Comparison of ENCODE assay signal across 16 mouse cellular contexts in the genomic region with DNA sequence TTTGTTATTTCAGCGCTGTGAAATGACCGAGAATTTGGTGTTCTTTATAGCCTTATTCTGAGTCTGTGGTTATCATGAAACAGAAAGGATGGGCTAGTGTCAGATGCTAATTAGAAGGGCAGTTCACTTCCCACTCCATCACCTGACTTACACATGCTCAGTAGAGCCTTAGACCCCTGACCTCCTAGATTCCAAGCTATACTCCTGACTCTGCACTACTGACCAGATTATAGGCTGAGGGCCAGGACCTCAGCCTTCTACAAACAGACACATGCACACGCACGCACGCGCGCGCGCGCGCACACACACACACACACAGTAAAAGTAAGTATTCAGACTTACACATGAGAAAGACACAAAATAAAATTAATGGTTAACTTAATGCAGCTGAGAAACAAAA. TPM values are rescaled to one million over a fixed set of nuclear protein-coding genes. Genes with fewer than 3 reads are reported as not detected.
"Had no signal": no experiment of that assay in that cellular context is flagged by ENCODE, and none has a peak within 500 bp of the region (broad histone marks: within the 10 kb centered on the region; RNA-seq: fewer than 3 reads in every experiment).

No protein-coding gene starts in this region.

- H3K36me3 ChIP-seq: midbrain, embryonic 10.5 days; midbrain, embryonic 12.5 days; neural tube, embryonic 13.5 days; neural tube, embryonic 15.5 days had no signal

- H3K4me1 ChIP-seq: midbrain, embryonic 10.5 days; midbrain, embryonic 12.5 days; neural tube, embryonic 13.5 days; neural tube, embryonic 15.5 days had no signal

- H3K4me3 ChIP-seq: midbrain, embryonic 10.5 days; midbrain, embryonic 12.5 days; myocyte; neural tube, embryonic 13.5 days; neural tube, embryonic 15.5 days had no signal

- H3K9me3 ChIP-seq: midbrain, embryonic 10.5 days; midbrain, embryonic 12.5 days; neural tube, embryonic 13.5 days; neural tube, embryonic 15.5 days had no signal

- H3K27me3 ChIP-seq: midbrain, embryonic 12.5 days; neural tube, embryonic 13.5 days; neural tube, embryonic 15.5 days had no signal

- H3K9ac ChIP-seq: lung, embryonic 14.5 days; midbrain, embryonic 12.5 days; neural tube, embryonic 13.5 days; neural tube, embryonic 15.5 days had no signal

- H3K27ac ChIP-seq: midbrain, embryonic 10.5 days; midbrain, embryonic 12.5 days; neural tube, embryonic 13.5 days; neural tube, embryonic 15.5 days had no signal

- H3K4me2 ChIP-seq: lung, embryonic 14.5 days; midbrain, embryonic 12.5 days; neural tube, embryonic 13.5 days; neural tube, embryonic 15.5 days had no signal

RNA-seq across cellular contexts. Expression of gene Ang, which starts 8.0 kb away (rescaled TPM):
- total RNA-seq: megakaryocyte-erythroid progenitor cell, adult 5-6 weeks had no signal

RNA-seq across cellular contexts. Expression of gene Rnase4, which starts 8.0 kb away (rescaled TPM):
- total RNA-seq: megakaryocyte-erythroid progenitor cell, adult 5-6 weeks had no signal

RNA-seq across cellular contexts. Expression of gene Eddm3b, which starts 15.3 kb away (rescaled TPM):
- total RNA-seq: megakaryocyte, adult 5-6 weeks; megakaryocyte-erythroid progenitor cell, adult 5-6 weeks had no signal
- polyA plus RNA-seq: lung, embryonic 14.5 days; lung, embryonic 16.5 days; midbrain, embryonic 12.5 days; midbrain, embryonic 14.5 days; midbrain, embryonic 16.5 days; neural tube, embryonic 11.5 days; neural tube, embryonic 13.5 days; neural tube, embryonic 15.5 days; small intestine, adult 2 months; stomach, embryonic 14.5 days; stomach, embryonic 16.5 days; thymus, postnatal 0 days had no signal

RNA-seq across cellular contexts. Expression of gene Olfr750, which starts 24.7 kb away (rescaled TPM):
- total RNA-seq: megakaryocyte, adult 5-6 weeks; megakaryocyte-erythroid progenitor cell, adult 5-6 weeks had no signal
- polyA plus RNA-seq: lung, embryonic 14.5 days; lung, embryonic 16.5 days; midbrain, embryonic 10.5 days; midbrain, embryonic 14.5 days; midbrain, embryonic 16.5 days; myocyte; neural tube, embryonic 11.5 days; neural tube, embryonic 13.5 days; neural tube, embryonic 15.5 days; small intestine, adult 2 months; stomach, embryonic 14.5 days; stomach, embryonic 16.5 days; thymus, postnatal 0 days had no signal
